Mouse (Mus musculus) cerebellum, adult 8-10 months (tissue): ENCODE measurements at regions not wholly inside any gene's neighbourhood (a gene's known extent, or its start where the extent isn't known, plus 50 kb on each side); places are given as distances from the start of the nearest gene placed in this dataset.

Experiments used
- DNase-seq: peaks from one replicate; pipeline ENCODE4 v3.0.0; 2022

DNA sequence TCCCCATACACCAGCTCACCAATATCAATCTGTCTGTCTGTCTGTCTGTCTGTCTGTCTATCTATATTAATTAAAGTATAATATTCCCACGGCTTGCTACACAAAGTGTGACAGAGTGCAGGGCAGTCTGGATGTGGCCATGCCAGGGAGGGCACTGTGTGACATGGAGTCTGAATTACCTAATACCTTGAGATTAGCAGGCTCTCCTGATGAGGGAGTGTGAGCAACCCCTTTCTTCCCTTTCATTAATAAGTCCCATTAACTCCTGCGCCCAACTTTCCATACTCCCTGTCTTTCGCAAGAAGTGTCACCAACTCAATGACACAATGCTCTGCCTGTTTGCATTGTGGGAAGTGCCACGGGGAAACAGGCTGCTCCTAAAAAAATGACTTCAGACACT lies 177.9 kb upstream of the Runx1 start:
- no peak for DNase-seq

DNA sequence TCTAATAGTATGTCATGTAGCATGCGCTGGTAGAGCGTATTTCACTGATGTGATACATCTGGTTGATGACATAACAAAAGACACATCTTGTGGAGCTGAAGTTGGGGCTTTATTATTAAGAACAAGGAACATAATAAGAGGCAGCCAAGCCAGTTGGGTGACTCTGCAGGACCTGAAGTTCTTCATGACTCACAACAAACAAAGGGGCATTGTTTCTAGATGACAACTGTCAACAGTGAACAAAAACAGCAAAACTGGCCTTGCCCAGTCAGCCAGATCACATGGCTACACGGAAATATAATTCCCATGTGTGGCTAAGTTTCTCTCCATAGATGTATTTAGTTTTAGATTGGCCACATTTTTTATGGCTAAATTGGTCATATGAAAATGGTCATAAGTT lies 172.7 kb upstream of the Runx1 start:
- no peak for DNase-seq

DNA sequence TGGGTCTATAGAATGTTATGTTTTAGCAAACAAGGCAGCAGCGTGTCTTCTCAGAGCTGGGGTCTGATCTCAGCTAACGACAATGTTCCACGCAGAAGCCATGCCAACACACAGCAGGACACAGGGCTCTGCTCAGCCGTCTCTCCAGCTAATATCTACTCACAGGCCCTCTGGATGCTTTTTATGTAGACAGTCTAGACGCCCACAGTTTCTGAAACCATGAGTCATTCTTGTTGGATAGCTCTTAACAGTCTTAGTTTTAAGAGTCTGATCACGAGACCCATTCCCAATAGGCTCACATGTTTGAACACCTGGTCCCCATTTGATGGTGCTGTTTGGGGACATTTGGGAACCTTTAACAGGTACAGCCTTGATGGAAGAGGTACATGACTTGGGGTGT lies 171.7 kb upstream of the Runx1 start:
- no peak for DNase-seq

DNA sequence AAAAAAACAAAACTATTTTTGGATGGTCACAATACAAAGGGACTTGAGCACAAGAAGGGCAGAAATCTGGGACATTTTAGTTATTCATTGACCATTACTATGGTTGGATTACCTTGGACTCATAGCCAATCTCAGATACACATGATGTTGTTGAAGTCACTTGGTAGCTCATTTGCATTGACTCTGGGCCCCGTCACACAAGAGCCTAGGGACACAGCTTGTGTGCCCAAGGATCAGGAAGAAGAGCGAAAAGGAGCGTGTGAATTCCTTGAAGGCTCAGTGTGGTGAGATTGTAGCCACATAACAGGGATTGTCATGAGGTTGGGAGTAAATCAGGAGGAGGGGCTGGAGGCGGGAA lies 170.0 kb upstream of the Runx1 start:
- DNase-seq = no peak

DNA sequence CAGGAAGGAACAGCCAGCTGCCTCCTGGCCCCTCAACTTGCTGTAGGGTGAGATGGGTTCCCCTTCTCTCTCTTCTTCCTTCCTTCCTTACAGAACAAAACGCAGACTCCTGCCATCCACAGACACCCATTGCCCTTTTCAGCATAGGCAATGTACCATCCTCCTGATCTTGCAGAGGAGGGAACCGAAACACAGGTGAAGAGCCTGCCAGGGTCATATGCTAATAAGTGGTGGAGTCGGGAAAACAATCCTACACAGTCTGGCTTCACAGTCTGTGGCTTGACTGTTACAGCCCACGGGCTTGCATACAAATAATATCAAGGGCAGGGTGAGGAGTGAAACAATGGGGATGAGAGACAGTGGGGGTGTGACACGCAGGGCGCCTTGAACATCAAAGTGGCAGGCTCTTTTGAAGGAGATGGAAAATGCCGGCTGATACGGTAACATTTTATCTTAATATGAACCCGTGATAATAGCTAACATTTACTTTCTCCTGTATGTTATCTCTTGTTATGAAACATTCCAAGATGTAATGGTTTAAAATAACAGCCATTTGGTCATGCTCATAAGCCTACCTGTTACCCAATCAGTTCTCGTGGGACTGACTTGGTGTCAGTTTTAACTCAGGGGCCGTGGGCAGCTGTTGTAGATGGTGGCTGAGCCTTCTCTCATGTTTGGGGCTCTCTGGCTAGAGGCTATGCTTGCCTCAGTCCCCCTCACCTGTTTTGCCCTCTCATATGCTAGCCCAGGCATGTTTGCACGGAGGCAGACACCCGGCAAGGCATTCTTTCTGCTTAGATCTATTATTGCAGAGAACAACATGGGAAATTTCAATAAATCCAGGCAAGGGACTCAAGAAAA lies 169.4 kb upstream of the Runx1 start:
- DNase-seq = no peak

DNA sequence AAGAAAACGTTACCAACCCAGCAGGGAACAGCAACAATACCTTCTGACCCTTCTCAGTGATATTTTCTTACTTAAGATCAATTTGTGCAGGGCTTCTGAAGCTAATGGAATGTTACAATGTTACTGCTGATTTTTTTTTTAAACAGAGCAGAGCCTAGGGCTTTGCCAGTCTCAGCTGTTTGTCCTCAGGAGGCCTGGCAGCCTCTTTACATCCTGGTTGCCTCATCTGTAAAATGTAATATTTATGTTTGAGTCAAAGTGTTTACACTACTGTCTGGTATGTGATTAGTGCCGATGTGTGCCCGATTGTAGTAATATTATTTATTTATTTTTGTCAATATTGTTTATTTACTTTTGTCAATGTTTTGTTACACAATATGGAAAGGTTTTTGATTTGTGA lies 166.9 kb upstream of the Runx1 start:
- DNase-seq = no peak

DNA sequence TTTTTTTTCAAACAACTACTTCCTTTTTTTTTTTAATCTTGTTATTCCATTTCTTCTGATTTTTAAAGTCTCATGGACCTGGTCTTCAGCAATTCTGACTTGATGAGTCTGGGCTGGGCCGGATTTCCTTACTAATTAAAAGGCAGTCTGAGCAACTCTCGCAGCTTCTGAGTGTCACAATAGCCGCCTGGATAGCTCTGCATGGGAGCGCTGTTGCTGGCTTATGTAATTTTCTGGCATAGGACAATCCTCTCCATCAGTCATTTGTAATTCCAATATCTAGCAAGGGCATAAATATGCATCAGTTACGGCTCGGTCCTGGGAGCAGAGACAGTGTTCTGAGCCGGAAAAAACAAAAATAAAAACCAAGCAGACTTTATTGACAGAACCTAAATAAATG lies 165.5 kb upstream of the Runx1 start:
- DNase-seq = peak; percentile 33

DNA sequence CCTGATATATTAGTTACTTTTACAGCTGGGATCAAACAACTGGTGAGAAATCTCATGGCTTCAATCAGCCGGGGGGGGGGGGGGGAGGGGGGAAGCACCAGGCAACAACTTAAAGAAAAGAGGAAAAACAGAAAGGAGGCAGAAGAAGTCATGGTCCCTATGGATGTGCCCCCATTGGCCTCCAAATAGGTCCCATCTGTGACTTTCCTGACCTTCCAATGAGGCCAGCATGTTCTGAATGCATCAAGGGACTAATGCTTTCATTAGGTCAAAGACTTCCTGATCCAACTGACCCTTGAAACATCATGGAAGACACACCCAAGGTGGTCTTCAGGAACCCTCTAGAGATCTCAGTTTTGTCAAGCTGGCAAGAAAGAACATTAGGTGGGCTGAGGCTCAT lies 162.5 kb upstream of the Runx1 start:
- no peak for DNase-seq

DNA sequence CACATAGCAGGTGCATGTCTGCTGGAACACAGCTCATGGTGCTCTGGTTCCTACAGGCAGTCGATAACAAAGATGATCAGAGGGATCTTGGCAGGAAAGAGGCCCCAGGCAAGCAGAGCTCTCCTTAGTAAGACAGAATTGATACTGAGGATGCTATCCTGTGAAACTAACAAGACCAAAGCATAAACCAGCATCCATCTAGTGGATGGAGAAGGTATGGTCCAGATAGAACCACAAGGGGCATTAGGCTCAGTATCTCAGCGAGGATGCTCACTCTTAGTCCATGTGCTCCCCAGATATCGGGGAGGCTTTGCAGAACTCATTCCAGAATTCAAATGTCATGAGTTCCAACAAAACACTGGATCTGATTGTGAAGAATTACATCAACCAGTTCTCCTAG lies 162.1 kb upstream of the Runx1 start:
- DNase-seq = no peak

DNA sequence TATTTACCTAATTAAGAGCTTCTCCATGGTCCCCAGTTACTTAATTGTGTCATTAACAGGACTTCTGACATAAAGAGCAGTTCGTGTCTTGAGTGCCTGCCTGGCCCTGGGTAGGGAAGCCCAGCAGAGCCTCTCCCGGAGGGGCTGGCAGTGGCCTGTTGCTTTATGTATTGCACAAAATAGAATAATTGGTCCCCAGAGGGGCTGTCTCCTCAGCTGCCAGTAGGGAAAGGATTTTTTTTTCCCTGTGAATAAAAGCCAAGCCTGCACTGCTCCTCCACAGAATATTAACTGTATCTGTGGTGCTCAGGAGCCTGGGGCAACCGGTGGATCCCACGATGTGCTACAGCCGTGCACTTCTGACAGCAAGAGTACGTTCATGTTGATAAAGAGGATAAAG lies 159.8 kb upstream of the Runx1 start:
- no peak for DNase-seq

DNA sequence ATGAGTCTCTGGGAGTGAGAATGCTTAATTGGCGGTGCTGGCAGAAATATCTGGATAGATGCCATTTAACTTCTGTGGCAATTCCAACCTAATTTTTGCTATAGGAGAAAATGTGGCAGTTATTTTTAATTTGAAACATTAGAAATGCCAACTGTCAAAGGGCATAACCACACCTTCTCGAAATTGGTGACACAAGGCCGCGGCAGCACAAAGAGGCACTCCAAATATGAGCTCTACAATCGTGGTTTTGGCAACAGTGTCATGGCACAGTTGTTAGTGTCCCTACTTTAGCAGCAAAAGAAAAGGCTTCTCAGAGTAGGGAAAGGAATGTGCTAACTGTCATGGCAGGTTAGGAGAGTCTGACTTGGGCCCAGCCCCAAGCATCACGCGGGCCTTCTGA lies 157.0 kb upstream of the Runx1 start:
- DNase-seq = no peak

DNA sequence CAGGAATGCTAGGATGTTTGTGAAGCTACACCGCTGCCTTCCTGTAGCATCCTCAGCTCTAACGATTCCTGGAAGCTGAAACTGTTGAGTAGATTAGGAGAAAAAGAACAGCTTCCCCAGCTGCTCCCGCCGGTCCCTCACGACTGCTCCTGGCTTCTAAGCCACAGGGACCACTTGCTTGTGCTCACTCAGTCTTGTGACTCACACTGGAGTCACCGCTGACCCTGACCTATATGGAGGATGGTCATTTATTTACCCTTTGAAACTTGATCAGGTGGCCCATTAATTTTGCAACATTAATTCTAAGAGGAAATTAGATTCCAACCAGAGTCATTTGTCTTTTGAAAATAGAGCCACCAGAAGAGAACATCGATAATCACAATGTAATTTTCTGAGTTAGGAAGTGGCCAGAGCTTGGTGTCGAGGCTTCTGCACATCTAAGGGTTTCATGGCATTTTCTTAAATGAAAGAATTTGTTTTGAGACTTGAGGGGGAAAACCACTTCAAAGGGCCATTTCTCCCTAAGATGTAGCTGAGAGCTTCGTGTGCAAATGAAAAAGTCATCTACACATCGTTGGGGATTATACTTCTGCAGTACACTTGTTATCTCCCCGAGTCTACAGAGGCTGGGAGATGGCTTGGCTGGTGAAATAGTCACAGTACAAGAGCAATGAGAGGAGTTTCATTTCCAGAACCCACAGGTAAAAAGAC lies 153.8 kb upstream of the Runx1 start:
- no peak for DNase-seq

DNA sequence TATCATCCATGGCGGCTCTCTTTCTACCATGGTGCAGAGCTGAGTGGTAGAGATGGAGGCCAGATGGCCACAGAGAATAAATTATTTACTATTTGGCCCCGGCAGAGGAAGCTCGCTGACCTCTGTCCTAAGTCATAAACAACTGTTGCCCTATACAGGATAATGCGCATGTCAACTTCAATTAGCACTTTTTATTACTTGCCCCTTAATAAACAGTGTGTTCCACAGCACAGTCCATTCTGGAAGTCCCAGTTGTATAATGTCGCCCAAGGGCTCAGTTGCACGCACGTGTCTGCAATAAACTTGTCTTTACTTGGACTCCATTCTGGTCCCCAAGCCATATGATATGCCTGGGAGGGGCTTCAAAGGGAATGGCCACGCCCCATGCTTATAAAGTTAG lies 150.1 kb upstream of the Runx1 start:
- DNase-seq = no peak

DNA sequence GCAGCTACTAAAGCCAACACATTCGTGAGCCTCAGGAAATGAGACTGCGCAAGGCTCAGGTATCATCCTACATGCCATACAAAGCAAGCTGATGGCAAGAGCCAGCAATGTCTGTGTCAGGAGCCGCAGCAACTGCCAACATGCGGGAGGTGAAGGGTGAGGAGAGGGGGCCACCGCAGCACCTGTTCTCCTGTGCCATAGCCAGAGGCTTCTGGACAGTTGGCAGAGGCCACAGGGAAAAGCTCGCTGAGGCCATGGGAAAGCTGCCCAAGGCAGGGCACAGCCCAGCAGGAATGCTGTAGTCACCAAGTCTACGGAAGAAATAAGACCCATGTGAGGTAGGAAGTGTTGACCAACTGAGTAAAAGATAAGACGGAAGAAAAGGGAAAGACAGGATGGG lies 149.1 kb upstream of the Runx1 start:
- DNase-seq = peak; percentile 89

DNA sequence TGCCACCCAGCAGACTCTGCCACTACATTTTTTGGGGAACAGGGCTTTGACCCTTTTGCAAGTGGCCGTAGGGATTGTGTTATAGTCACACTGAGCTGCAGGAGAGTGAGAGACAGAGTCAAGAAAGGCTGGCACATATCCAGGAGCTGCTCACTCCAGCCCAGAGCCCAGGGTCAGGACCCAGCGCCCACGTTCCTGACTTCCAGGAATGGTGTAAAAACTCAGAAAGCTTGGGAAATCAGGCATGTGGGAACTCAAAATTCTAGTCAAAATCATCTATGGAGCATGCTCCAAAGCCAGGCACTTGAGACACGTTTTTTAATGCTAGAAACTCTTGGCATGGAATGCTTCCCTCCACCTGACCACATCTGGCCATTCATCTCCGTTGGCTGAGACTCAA lies 146.7 kb upstream of the Runx1 start:
- no peak for DNase-seq

DNA sequence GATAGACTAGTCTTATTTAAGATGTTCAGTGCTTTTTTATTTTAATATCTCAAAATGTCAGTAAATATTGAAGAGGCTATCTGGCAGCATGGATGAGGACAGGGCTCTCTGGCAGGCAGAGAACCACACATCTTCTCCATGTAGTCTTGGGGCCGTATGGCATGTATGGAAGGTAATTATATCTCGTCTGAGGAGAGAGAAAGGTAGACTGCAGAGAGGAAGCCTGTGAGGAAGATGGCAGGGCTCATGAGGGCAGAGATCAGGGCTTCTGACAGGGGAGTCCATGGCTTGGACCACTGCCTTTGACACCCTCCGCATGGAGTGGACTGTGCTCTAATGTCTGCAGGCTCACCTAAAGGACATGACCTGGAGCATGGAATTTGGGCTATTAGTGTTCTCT lies 146.0 kb upstream of the Runx1 start:
- no peak for DNase-seq

DNA sequence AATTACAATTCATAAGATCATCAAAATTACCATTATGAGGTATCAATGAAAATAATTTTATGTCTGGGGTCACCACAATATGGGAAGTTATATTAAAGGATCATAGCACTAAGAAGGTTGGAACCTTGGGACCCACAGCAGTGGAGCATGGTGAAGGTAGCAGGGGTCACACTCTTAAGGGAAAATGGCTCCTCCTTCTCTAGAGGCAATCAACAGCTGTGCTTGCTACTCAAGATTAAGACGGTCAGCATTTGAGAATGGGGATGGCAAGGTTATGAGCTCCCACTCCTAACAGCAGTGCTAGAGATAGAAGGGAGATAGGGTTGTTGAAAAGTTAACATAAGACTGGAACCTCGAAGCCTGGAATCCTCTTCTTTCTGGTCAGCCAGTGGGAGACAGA lies 144.6 kb upstream of the Runx1 start:
- no peak for DNase-seq

DNA sequence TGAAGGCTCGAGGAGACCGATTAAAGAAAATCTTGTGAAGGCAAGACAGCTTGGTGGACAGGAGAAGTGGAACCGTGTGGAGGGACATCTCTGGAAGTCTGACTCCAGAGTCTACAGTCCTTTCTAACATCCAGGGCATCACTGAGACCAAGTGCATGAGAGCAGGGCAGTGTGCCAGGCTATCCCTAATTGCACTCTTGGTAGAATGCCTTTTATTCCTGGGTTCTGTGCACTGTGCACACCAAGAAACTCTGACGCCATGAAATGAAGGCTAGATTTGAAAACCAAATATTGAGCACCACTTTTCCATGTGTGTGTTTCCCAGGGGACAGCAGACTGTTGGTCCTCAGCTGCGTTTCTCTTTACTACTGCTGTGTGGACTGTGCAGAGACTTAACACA lies 143.1 kb upstream of the Runx1 start:
- DNase-seq = no peak

DNA sequence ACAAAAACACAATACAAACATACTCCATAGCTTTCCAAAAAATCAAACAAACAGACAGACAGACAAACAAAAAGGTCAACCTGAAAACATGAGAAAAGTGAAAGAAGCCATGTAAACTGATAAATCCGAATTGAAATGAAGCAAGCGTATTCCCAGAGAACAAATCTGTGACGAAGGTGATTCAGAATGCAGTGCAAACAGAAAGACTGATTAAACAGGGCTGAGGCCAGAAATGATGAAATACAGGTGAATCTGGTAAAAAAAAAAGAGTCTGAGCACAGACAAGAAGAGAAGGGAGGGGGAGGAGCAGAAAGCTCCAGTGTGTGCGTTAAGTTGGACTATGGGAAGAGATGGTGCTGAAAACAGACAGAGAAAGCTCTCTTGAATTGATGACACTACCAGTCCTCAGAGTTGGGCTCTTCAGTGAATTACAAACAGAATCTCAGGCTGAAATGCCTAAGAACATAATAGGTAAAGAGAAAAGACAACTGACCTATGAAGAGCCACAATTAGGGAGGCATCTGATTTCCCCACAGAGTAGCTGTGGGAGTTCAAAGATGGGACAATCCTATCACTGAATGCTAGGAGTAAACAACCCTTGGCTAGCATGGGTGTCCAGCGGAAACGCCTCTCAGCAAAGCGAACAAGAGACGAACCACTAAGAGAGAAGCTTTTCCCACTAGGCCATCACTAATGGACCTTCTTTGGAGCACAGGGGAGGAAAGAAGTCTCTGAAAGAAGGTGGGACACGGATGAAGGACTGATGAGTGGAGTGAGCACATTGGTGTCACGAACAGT lies 140.3 kb upstream of the Runx1 start:
- no peak for DNase-seq

DNA sequence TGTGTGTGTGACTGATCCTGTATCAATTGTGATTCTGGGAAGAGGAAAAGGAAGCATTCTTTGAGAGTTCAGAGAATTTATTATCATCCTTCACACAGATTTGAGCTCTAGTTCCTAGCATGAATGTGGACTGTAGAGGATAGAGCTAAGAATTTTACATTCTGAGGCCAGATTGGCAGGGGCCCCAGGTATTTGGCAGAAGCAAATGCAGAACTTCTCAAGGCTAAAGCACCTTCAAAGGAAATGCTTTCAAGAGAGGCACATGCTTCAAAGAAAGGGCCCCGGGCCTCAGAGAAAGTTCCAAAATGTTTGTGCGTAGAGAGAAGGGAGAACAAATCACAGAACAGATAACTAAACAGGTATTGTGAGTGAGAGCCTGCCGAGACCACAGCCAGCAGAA lies 139.7 kb upstream of the Runx1 start:
- DNase-seq = no peak

DNA sequence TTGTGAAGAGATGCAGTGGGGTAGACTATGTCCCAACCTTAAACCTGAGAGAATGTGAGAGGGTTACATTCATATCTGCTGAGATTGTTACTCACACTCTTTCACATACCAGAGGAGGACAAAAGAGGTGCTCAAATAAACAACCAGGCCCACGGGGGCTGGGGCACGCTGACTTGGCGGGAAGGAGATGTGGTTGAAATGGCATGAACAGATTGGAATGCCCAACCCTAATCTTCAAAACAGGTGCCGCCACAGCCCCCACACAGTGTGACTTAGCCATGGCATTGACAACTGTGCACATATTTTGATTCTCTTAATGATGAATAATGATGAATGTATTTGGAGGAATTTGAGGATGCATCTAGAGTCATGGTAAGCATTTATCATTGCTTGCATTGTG lies 137.6 kb upstream of the Runx1 start:
- DNase-seq = no peak

DNA sequence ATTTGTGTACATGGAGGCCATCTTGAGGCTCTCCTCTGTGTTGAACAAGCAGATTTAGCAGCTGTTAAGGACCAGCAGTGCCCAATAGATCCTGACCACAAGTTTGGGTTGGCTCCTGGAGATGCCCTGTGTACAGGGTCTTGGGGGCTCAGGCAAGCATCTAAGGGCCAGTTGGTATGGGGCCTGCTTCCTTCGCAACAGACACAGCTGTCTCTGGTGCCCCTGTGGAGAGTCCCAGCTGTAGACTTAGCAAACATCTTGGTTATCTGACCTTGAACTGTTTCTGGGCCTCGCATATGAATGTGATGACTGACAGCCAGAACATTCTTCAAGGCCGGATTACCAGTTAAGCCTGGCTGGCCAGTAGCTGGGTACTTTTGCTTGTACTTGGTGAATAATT lies 135.4 kb upstream of the Runx1 start:
- DNase-seq = no peak

DNA sequence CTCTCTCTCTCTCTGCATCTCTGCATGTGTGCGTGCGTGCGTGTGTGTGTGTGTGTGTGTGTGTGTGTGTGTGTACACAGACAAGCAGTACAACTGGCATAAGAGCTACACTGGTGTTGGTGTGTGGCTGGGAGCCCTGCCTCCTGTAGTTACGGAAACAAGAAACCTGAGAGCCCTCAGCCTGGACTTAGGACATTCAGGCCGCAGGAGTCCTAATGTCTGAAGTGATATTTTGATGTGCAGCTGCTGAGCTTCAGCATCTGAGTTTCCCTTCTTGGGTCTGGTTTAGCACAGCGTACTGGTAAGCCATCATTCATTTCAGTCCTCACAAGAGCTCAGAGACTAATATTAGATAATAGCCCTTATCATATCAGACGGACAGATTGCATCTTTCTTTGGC lies 134.8 kb upstream of the Runx1 start:
- DNase-seq = no peak

DNA sequence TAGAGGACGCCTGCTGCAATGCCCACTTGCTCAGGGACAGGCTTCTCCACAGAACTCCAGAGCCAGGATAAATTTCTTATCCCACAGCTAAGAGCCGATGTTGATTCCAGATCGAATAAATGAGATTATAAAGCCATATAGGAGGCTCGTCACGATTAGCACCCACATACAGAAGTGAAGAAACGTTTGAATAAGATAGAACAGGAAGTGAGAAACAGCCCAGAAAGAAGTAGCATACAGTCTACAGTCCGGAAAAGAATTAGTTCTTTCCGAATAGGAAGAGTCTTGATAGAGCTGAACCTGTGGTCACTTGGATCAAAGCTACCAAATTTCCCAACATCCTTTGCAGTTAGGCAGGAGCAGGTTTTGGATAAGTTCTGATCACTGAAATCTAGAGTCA lies 133.0 kb upstream of the Runx1 start:
- DNase-seq = no peak
